Mouse (Mus musculus) liver, embryonic 11.5 days (tissue): ENCODE measurements at regions not wholly inside any gene's neighbourhood (a gene's known extent, or its start where the extent isn't known, plus 50 kb on each side); places are given as distances from the start of the nearest gene placed in this dataset.

ENCODE experiments used
- ATAC-seq: fragments of 200-750 bp; cut with Nextera tagmentation; replicated peaks from 2 replicates; pipeline ENCODE4 v1.8.0; 2017; ENCODE audit warnings: moderate number of reproducible peaks, mild to moderate bottlenecking, moderate TSS enrichment, moderate library complexity; ENCODE audit not compliant: low FRiP score
- DNase-seq: peaks from one replicate; pipeline ENCODE4 v3.0.0-alpha.2; 2017; ENCODE audit warnings: low spot score
- H3K27ac ChIP-seq: fragments of 300-500 bp; sonication (generic); 2 replicates; pipeline ENCODE4 v1.5.1; 2014; ENCODE audit warnings: mild to moderate bottlenecking, low read depth, low read length, control low read depth
- H3K27me3 ChIP-seq: fragments of 300-500 bp; sonication (generic); replicated peaks from 2 replicates; pipeline ENCODE4 v1.6.1; 2014; ENCODE audit warnings: low read length, mixed read lengths; ENCODE audit not compliant: control insufficient read depth, insufficient read depth
- H3K36me3 ChIP-seq: fragments of 300-500 bp; sonication (generic); 2 replicates; pipeline ENCODE4 v1.6.1; 2014; ENCODE audit warnings: mild to moderate bottlenecking, low read length, moderate library complexity, mixed read lengths; ENCODE audit not compliant: control insufficient read depth, insufficient read depth
- H3K4me1 ChIP-seq: fragments of 300-500 bp; sonication (generic); replicated peaks from 2 replicates; pipeline ENCODE4 v1.6.1; 2014; ENCODE audit warnings: low read length, mixed read lengths; ENCODE audit not compliant: control insufficient read depth, insufficient read depth
- H3K4me2 ChIP-seq: fragments of 300-500 bp; sonication (generic); 2 replicates; pipeline ENCODE4 v1.6.1; 2014; ENCODE audit warnings: mild to moderate bottlenecking, control low read depth, moderate library complexity
- H3K4me3 ChIP-seq: fragments of 300-500 bp; sonication (generic); 2 replicates; pipeline ENCODE4 v1.5.1; 2014; ENCODE audit warnings: low read depth, low read length, control low read depth
- H3K9ac ChIP-seq: fragments of 300-500 bp; sonication (generic); 2 replicates; pipeline ENCODE4 v1.6.1; 2014; ENCODE audit warnings: low read depth, low read length, control low read depth
- H3K9me3 ChIP-seq: fragments of 300-500 bp; sonication (generic); 2 replicates; pipeline ENCODE4 v1.6.1; 2016; ENCODE audit warnings: low read length, inconsistent platforms, mixed read lengths; ENCODE audit not compliant: control insufficient read depth
- WGBS: fragments of 180-500 bp; shearing (Covaris S2); extraction: QIAGEN DNeasy Blood & Tissue Kit; methylation state at CpG from one replicate; pipeline ENCODE4 v1.1.7; 2014; 5-methylcytosine and 5-hydroxymethylcytosine counted together

GRCm38 (mm10) chr19:35034408-35034807 lies 112.2 kb downstream of the Kif20b start:
- 79% methylated on average over 3 of the region's 3 CpGs for WGBS
- no peaks in the 10 kb centered on the region for H3K9me3 ChIP-seq
- H3K27me3 ChIP-seq: no peaks in the 10 kb centered on the region
- H3K27ac ChIP-seq: no peak overlapping the region
- DNase-seq (no peak), ATAC-seq (no peak)
- H3K9ac ChIP-seq: no peak overlapping the region
- H3K4me1 ChIP-seq: no peaks in the 10 kb centered on the region
- H3K4me2 ChIP-seq: no peak overlapping the region
- H3K4me3 ChIP-seq: no peak overlapping the region
- no peaks in the 10 kb centered on the region for H3K36me3 ChIP-seq

GRCm38 (mm10) chr19:35045576-35045975 lies 123.4 kb downstream of the Kif20b start:
- DNase-seq: no peak
- no peaks in the 10 kb centered on the region for H3K36me3 ChIP-seq
- no peak overlapping the region for H3K4me3 ChIP-seq
- no peaks in the 10 kb centered on the region for H3K9me3 ChIP-seq
- H3K4me1 ChIP-seq: no peaks in the 10 kb centered on the region
- ATAC-seq: no peak
- no peak overlapping the region for H3K27ac ChIP-seq
- no peak overlapping the region for H3K9ac ChIP-seq
- no peak overlapping the region for H3K4me2 ChIP-seq
- 69% methylated on average over 4 of the region's 4 CpGs for WGBS
- H3K27me3 ChIP-seq: no peaks in the 10 kb centered on the region

- Histone ChIP-seq H3K9me3 (no peaks in the 10 kb centered on the region), H3K36me3 (no peaks in the 10 kb centered on the region), H3K4me1 (no peaks in the 10 kb centered on the region), H3K9ac (no peak overlapping the region), H3K4me2 (no peak overlapping the region), H3K27me3 (no peaks in the 10 kb centered on the region), H3K27ac (no peak overlapping the region), H3K4me3 (no peak overlapping the region)
- WGBS: 65% methylated on average over 3 of the region's 3 CpGs
- no peak for DNase-seq
- ATAC-seq: no peak
These were observed 144.3 kb downstream of the Kif20b start for GRCm38 (mm10) chr19:35066352-35066935.

GRCm38 (mm10) chr19:35081126-35081525 lies 159.0 kb downstream of the Kif20b start:
- H3K27ac ChIP-seq: no peak overlapping the region
- H3K4me3 ChIP-seq: no peak overlapping the region
- H3K9me3 ChIP-seq: no peaks in the 10 kb centered on the region
- no peaks in the 10 kb centered on the region for H3K36me3 ChIP-seq
- 79% methylated on average over 4 of the region's 4 CpGs for WGBS
- no peak overlapping the region for H3K9ac ChIP-seq
- H3K4me2 ChIP-seq: no peak overlapping the region
- H3K4me1 ChIP-seq: no peaks in the 10 kb centered on the region
- DNase-seq: no peak
- ATAC-seq: no peak
- H3K27me3 ChIP-seq: no peaks in the 10 kb centered on the region

DNA sequence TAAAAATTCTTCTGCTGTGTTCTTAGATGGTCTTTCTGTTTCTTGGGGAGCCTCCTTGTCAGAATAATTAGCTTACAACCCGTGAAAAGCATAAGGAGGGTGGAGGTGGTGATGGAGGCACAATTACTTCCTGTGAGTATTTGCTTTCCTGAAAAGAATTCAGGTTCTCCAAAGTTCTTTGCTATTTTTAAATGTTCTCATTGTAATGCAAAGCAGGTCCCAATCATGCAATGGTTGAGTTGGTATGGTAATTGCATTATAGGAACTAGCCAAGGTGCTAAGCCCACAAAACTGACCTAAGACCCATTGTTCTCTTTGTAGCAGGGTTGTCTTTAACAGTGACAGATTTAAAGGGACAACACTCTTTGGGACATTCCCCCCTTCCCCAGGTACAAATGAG lies 179.1 kb downstream of the Kif20b start:
- Histone ChIP-seq H3K27ac (no peak overlapping the region), H3K4me3 (no peak overlapping the region), H3K9ac (no peak overlapping the region), H3K27me3 (no peaks in the 10 kb centered on the region), H3K4me2 (no peak overlapping the region), H3K4me1 (no peaks in the 10 kb centered on the region), H3K36me3 (no peaks in the 10 kb centered on the region), H3K9me3 (0 out of 2 replicates have a peak, but pooled peaks cover 3% of the 10 kb centered on the region)
- ATAC-seq: no peak
- no peak for DNase-seq
- 14% methylated on average over 1 of the region's 1 CpGs for WGBS

DNA sequence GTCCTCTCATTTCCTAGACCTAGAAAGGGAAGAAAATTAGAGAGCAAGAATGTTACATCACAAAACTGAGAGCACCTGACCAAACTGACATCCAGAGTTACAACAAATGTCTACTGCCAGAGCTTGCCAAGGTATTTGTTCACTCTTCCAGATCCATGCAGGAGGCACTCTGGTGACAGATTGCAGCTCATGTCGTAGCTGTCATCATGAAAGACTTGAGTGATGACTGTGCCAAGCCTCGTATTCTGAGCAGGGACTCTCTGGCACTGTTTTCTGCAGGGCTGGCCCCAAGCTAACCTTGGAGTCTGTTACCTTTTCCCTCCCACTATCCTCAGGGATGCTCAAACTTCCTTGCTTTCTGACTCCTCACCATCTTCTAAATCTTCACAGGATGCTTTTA lies 192.2 kb downstream of the Kif20b start:
- H3K27me3 ChIP-seq: no peaks in the 10 kb centered on the region
- H3K9ac ChIP-seq: no peak overlapping the region
- H3K9me3 ChIP-seq: no peaks in the 10 kb centered on the region
- H3K4me3 ChIP-seq: no peak overlapping the region
- H3K4me1 ChIP-seq: no peaks in the 10 kb centered on the region
- no peaks in the 10 kb centered on the region for H3K36me3 ChIP-seq
- 57% methylated on average over 2 of the region's 2 CpGs for WGBS
- ATAC-seq: no peak
- DNase-seq: no peak
- no peak overlapping the region for H3K4me2 ChIP-seq
- no peak overlapping the region for H3K27ac ChIP-seq

DNA sequence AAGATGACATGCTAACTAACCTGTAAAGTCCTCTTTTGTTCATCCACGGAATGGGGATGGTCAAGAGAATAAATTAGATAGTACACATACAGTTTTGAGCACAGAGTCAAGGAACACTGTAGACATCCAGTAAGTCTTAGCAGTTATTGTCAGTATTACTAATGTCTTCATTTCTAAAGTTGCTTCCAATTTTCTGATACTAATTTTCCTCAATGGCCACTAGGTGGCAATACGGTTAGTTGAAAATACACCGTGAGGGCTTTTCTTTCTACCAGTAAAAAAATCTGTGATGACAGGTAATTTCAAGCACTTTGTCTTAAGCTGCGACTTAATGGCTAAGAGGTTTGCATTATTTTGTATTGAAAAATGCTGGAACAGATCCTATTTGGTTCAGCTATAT lies 203.1 kb downstream of the Kif20b start:
- no peaks in the 10 kb centered on the region for H3K27me3 ChIP-seq
- ATAC-seq (no peak), DNase-seq (no peak)
- no peak overlapping the region for H3K4me3 ChIP-seq
- H3K4me1 ChIP-seq: no peaks in the 10 kb centered on the region
- no peak overlapping the region for H3K4me2 ChIP-seq
- H3K9ac ChIP-seq: no peak overlapping the region
- 17% methylated on average over 4 of the region's 4 CpGs for whole genome bisulfite sequencing
- no peaks in the 10 kb centered on the region for H3K36me3 ChIP-seq
- H3K9me3 ChIP-seq: no peaks in the 10 kb centered on the region
- H3K27ac ChIP-seq: no peak overlapping the region

GRCm38 (mm10) chr19:35126594-35127051 lies 204.5 kb downstream of the Kif20b start:
- H3K9me3 ChIP-seq: no peaks in the 10 kb centered on the region
- no peak overlapping the region for H3K9ac ChIP-seq
- DNase-seq (no peak), ATAC-seq (no peak)
- H3K27me3 ChIP-seq: no peaks in the 10 kb centered on the region
- no peaks in the 10 kb centered on the region for H3K4me1 ChIP-seq
- 75% methylated on average over 12 of the region's 12 CpGs for WGBS
- H3K4me2 ChIP-seq: no peak overlapping the region
- no peaks in the 10 kb centered on the region for H3K36me3 ChIP-seq
- H3K4me3 ChIP-seq: no peak overlapping the region
- no peak overlapping the region for H3K27ac ChIP-seq

- no peak overlapping the region for H3K27ac ChIP-seq
- H3K4me1 ChIP-seq: no peaks in the 10 kb centered on the region
- DNase-seq (no peak), ATAC-seq (no peak)
- no peak overlapping the region for H3K9ac ChIP-seq
- no peaks in the 10 kb centered on the region for H3K27me3 ChIP-seq
- no peak overlapping the region for H3K4me2 ChIP-seq
- no peak overlapping the region for H3K4me3 ChIP-seq
- H3K9me3 ChIP-seq: no peaks in the 10 kb centered on the region
- 73% methylated on average over 3 of the region's 3 CpGs for WGBS
- no peaks in the 10 kb centered on the region for H3K36me3 ChIP-seq
These were observed 205.9 kb downstream of the Kif20b start for GRCm38 (mm10) chr19:35128104-35128503.
